Mouse (Mus musculus) MEL-GATA-1-ER (cell line): ENCODE results near the gene Pacs2.

Experiments
- DNase-seq: peaks from one replicate; pipeline ENCODE4 v3.0.0-alpha.2; 2012; ENCODE audit warnings: low read depth; ENCODE audit errors: extremely low read depth

The Pacs2 gene

DNA sequence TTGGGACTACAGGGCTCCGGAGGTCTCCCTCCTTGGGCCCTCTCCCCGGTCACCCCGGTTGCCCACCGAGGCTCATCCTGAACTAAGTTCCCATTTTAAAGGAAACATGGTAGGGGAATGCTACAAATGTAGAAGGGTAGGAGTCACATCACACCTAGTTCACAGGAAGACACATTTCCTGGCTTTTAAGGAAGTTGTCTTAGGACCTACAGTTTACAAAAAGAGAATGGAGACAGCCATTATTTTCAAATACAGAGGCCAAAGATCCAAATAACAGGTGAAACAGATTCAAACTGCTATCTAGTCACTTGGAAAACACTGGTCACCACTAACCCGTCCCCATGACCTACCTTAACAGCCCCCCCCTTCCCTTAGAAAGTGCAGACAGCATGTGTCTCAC, 1.9 kb upstream of the Pacs2 start:
- no peak for DNase-seq

DNA sequence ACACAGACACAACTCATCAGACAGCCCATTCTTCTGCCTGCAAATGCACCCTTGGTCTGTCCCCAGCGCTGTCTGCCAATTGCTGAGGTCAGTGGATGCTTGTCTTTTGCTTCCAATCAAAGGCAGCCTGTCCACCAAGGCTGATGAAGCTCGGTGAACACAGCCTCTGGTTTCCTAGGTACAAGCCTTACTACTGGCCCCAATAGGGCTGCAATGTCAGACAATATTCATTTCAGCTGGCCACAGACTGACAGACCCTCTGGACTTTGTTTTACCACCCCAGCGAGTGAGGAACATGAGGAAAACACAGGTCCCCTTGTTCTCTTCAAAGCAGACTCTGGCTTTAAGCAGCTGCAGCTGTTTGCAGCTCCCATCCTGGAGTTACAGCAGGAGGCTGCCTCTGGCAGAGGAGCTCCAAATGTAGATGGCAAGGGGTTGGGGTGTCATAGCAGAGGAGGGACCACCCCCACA, 1.3 kb upstream of the Pacs2 start:
- DNase-seq, result no peak

DNA sequence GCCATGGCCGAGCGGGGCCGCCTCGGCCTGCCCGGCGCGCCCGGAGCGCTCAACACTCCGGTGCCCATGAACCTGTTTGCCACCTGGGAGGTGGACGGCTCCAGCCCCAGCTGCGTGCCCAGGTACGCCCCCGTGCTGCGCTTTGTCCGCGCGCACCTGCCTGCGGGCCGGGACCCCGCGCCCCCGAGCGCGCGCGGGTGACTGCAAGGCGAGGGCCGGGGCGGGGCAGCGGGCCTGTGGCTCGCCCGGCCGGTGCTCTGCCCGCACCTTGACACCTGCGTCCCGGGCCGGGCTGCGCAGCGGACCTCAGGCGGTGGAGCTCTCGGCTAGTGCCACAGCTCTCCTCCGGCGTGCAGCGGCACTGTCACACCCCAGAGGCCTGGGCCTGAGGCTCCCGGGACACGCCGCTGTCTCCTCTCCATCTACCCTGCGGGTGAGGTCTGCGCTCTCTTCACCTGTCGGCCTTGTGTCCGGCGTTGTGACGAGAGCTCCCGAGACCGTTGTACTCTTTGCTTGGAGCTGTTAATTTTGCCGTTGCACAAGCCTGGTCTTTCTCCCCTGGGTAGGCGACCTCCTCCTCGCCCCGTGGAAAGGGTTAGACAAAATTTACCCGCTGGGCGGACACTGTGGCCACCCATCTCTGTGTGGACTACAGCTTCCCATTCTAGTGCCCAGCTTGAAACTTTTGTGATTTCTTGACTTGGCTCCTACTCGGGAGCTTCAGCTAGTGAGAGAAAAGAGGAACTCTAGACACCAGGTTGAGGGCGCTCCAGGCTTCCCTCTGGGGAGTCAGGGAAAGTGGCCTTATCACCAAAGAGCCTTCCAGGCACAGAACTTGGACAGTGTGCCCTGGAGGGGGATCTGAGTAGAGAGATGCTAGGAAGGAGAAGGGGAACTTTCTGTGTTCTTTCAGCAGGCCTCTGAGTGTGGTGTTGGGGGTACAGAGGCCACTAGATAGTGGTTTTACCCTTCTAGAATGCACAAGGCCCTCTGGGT, 551 bp downstream of the Pacs2 start:
- peak; percentile 98 for DNase-seq

DNA sequence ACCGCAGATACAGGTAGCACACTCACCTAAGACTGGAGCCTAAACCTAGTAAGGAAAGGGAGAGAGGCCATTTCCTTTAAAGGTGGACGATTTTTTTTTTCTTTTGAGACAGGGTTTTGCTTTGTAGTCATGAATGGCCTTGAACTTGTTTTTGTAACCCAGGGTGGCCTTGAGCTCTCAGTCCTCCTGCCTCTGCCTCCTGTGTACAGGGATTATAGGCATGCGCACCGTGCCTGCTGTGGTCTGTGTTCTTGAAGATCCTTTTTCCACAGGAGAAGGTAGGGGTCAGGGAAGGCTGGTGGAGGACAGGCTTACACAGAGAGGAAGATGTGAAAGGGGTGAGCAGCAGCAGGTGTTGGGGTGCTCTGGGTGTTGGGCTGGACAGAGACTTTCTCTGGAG, 1.6 kb downstream of the Pacs2 start:
- no peak for DNase-seq

DNA sequence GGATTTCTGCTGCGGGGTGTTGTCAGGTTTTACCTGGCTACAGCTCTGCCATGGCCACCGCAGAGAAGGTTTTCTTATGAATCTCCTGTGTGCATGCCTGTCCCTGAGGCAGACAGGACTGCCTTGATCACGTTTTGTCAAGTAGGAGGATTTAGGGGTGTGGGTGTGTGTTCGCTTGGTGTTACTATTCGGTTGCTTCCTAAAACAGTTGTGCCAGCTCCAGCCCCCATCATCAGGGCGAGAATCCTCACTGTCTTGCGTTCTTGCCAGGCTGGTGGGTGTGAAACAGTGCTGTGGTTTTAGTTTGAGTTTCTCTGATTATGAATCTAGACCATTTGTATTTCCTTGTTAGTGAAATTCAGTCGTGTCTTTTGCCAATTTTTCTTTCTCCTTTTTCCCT, 2.7 kb downstream of the Pacs2 start:
- no peak for DNase-seq

DNA sequence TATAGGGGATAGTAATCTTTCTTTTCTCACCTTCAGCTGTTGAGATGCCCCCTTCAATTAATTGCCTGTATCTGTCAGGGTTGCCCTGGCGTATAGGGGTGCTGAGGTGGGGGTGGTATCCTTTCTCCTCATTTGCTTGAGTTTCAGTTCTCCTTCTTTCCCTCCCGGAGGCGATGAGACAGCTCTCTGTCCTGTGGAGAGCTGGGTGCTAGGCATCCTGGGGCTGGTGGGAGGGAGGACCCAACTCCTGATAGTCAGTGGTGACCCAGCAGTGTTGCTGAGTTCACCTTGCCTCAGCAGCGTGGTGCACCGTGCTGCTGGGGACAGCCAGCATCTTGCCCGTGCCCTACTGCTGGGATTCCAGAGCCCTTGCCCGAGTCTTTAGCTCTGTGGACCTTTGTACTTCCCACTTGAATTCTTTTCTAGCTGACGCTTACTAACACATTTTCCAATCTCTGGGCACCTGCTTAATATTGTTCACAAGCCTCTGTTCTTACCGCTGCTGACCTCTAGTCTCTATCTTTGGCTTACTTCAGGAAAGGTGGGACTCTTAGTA, 3.2 kb downstream of the Pacs2 start:
- no peak for DNase-seq

DNA sequence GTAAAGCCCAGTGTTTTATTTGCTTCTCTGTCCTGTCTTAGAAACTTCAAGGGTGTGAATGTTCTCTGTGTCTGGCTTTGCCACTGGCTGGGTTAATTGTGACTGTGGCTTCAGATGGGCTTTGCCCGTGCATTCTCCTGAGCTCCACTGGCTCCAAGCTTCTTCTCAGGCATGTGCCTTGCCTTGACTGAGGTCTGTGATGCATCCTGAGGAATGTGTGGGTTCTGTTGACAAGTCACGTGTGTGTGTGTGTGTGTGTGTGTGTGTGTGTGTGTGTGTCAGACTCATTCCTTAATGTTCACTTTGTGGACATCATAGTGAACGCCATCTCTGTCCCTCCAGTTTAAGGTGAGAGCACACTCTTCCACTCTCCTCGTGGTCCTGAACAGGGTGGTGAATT, 4.5 kb downstream of the Pacs2 start:
- DNase-seq, result no peak

DNA sequence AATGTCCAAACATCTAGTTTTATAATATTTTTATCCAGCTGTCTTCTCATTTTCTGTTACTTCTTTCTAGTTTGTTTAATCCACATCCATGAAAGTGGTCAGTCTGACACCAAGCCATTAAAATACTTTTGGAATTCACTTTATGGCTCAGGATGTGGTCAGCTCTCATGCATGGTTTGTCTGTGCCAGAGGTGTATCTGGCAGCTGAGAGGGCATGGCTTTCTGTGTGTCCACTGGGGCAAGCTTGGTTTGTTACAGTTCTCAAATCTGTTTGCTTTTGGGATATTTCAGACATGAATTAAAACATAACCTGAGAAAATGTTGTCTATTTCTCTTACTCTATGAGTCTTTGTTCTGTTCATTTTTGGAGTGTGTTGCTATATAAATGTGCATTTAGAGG, 7.2 kb downstream of the Pacs2 start:
- no peak for DNase-seq

DNA sequence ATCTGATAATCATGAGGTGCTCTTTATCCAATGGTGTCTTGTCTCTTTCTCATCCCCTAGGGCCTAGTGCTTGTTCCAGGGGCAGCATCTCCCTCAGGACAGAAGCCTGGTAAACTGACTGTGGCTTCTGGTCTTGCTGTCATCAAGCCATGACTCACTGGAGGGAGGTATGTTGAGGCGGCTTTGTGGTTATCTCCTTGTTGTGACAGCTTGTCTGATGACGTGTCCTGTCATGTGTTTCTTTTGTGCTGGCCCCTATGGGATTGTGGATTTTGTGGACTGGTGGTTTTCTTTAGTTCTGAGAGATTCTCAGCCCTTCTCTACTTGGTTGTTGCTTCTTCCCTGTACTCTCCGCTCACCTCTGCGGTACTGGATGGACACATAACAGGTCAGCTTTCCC, 8.8 kb downstream of the Pacs2 start:
- DNase-seq, result peak; percentile 53

DNA sequence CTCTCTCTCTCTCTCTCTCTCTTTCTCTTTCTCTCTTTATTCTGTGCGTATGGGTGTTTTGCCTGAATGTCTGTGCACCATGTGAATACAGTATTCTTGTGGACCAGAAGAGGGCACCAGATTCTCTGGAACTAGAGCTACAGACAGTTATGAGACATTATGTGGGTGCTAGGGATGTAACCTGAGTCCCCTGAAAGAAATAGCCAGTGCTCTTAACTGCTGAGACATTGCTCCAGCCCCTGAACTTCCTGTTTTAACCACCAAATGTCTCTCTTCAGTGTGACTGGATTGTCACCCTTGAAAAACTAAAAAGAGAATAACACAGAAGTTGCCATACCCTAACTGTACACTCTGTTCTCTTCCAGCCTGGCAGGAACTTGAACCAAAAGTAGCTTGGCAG, 12.2 kb downstream of the Pacs2 start:
- DNase-seq, result peak; percentile 76

DNA sequence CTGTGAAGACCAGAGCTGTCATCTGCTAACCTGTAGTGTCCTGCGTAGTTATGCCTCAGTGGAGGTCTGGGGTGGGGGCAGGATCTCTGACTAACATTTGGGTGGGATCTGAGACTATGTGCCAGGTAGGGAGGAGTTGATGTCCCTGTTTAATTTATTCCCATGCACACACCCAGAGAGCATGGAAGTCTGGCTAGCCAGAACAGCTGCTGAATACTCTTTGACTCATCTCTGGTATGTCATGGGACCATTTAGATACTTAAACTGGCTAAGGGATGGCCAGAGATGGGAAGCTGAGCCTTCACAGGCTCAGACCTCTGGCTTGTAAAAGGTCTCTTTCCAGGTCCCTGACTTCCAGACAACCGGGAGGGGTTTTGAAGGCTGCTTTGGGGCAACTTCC, 13.2 kb downstream of the Pacs2 start:
- DNase-seq, result no peak

DNA sequence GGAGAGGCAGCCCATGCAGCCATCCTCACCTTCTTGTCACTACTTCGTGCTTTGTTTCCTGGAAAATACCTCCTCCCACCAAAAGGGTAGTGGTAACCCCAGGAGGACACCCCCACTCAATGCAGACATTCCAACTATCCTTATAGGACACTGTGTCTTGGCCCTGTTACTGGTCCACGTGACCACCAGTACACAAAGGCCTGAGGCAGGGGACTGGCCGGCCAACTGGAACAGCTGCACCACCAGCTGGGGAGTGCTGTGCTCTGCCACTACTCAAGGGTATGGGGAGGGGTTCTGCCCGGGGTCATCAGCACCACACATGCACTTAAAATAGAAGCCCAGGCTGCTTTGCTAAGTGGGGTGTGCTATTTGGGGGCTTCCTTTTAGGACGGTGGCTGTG, 13.8 kb downstream of the Pacs2 start:
- no peak for DNase-seq

DNA sequence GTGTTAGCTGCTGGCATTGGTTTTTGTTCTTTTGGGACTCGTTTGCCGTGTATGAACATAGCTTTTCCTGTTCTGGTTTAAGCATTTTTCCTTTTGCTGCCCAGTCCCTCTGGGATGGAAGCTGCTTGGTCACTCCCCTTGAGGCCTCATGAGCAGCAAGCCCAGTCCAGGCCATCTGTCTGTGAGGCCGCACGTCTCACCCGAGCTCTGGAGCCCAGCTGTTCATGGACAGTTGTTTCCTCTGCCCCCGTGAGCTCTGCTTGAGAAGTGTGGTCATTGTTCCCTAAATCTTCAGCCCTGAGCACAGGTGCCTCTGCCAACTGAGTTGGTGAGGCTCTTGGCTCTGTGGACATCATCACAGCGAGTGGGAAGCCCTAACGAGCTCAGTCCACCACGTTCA, 14.6 kb downstream of the Pacs2 start:
- no peak for DNase-seq

DNA sequence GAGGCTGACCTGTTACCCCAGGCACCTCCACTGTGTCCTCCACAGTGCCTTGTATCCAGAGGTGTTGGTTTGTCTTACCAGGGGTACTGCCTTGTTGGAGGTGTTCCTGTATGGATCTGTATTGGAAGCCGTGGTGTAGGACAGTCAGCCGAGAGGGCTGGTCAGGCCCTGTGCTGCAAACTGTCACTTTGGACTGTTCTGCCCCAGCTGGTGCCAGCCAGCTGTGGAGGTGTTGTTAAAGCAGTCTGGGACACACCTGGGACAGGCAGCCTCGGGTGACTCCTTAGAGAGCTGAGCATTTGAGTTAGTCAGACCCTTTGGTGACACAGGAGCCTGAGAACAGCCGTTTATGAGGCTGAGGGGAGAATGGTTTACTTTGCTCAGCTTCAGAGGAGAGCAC, 15.7 kb downstream of the Pacs2 start:
- no peak for DNase-seq

DNA sequence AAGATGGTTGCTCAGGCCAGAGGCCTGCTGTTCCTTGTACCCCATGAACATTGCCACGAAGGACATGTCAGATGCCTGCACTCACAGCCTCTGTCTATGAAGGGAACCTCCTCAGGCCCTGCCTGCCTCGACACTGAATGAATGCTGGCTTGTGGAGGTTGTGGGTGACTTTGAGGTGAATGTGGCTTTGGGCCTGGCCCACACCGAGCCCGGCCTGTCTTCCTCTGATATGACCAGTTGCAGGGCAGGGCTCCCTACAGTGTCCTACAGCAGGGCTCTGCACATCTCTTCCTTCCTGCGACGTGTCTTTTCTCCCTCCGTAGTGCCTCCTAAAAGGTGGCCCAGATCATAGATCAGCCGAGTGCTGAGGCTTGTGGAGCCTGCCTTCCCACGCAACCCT, 16.7 kb downstream of the Pacs2 start:
- DNase-seq, result peak; percentile 57

DNA sequence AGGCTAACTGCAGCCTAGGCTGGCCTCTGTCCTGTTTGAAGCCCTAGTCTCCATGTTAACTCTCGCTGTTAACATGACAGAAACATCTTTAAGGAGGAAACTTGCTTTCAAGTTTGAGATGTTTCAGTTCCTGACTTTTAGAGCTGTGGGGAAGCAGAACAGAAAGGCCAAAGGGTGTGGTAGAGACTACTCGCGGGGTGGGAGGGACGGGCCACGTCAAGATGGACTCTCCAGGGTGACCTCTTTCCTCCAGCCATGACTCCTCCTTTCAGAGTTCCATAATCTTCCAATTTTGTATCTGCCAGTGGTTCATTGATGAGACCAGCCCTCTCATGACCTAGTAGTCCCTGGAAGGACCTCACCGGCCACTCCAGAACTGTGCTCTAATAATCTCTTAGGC, 17.1 kb downstream of the Pacs2 start:
- no peak for DNase-seq

DNA sequence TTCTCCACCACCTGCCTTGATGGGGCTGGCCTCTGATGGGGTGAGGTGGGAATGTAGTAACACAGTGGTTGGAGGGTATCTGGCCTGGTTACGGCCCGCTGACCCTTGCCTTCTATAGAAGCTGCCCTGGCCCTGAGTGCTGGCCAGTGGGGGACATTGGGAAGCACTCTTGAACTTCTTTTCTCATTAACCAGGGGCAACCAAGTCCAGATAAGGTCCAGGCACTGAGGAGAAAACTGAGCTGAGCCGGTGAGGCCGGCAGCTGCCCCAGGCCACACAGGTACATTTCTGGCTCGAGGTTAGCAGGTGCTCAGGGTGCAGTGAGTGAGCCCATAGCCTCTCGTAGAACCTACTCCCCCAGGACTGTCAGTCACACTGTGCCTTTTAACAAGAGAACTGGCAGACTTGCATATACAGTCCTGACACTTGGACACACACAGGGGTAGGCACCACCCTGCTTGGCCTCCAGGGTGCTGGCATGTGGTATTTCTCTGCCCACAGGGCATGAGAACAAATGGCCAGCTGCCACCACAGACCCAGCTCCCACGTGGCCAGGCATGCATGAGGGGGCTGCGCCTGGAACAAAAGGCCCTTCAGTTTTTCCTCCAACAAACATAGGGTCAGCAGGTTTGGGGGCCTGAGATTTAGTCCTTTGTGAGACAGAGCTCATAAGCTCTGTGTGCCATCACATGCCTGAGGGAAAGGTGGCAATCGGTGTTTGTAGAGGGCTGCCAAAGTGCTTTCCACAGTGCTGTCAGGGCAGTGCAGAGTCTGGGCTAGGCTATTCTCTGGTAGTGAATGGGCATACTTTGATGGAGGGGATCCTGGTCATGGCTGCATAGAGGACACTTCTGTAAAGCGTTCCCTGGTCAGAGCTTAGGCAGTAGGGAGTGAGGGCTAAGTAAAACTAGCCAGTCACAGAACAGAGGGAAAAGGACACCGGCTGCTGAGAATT, 18.3 kb downstream of the Pacs2 start:
- DNase-seq, result no peak

DNA sequence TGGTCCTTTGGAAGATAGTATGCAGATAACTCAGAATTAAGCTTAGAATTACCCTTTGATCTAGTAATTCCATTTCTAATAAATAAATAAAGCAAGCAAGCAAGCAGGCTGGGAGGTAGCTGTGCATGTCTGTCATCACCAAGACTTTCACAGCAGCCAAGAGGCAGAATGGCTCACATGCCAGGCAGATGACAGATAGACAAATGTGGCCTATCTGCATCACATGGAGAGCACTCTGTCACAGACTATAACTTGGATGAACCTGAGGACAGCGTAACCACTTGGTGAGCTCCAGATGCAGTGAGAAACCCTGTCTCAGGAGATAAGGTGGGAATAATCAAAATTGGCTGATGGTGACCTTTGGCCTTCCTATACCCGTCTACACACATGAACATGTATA, 20.8 kb downstream of the Pacs2 start:
- no peak for DNase-seq

DNA sequence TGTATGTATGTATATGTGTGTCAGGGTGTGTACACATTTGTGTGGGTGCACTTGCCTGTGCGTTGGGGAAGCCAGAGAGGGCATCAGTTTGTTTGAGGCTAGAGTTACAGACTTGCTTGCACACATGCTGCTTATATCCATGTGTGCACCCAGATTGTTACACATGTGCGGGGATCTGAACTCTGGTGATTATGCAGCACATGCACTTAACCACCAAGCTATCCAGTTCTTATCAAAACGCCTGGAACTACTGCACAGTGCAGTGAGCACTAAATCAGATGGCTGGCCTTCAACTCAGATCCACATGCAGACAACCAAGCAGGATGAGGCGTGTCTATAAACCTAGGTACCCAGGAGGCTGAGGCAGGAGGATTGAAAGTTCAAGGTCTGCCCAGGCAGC, 22.7 kb downstream of the Pacs2 start:
- no peak for DNase-seq

DNA sequence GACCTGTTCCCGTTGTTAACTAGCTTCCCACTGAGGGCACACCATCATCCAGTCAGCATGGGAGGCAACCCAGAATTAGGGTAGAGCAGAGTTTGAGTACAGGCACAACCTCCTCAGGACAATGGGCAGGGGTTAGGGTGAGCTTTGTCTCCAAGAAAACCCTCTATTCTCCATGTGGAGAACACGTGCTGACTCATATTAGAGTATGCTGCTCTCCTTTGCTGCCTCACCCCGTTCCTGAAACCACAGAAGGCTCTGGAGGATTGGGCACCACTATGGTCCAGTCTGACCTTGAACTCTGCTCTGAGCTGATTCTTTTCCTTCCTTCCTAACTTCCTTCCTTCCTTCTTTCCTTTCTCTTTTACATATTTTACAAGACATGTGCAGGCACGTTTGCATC, 24.1 kb downstream of the Pacs2 start:
- no peak for DNase-seq

DNA sequence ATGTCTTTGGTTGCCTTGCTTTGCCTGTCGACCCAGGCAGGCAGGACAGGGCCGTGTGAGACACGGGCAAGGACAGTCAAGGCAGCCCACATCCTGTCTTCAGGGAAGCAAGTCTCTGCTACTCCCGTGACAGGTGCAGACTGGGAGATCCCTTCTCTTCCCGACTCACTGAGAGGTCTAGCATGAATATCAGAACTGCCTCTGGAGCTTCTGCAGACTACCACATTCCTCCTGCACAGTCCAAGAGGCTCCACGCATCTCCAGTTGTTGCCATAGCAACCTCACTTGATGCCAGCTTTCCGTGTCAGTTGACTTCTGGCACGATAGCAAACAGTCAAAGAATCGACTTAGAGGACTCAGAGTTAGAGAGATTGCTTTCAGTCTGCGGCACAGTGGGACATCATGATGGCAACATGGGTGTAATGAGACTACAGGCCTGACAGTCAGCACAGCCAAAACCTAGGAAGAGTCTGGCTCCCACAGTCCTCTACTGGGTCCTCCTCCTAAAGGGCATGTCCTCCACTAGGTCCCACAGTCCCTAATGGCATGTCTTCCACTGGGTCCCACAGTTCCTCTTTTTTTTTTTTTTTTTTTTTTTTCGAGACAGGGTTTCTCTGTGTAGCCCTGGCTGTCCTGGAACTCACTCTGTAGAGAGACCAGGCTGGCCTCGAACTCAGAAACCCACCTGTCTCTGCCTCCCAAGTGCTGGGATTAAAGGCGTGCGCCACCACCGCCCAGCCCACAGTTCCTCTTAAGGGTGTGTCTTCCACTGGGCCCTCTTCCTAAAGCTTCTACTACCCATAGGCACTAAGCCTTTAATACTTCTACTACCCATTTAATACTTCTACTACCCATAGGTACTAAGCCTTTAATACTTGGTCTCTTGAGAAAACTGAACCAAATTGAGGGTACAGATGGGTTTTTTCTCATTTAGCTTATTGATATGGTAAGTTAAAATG, 27.5 kb downstream of the Pacs2 start:
- peak; percentile 77 for DNase-seq
